Mouse (Mus musculus) embryonic facial prominence, embryonic 11.5 days (tissue): ENCODE results near the gene Metrn. TPM values are rescaled to one million over a fixed set of nuclear protein-coding genes. Genes with fewer than 3 reads are reported as not detected.

Source experiments
- ATAC-seq: fragments of 200-750 bp; cut with Nextera tagmentation; replicated peaks from 2 replicates; pipeline ENCODE4 v1.8.0; 2017; ENCODE audit warnings: low read depth; ENCODE audit not compliant: insufficient number of reproducible peaks, low FRiP score, low TSS enrichment
- DNase-seq: peaks from one replicate; pipeline ENCODE4 v3.0.0-alpha.2; 2015; ENCODE audit warnings: low spot score
- H3K27ac ChIP-seq: fragments of 300-500 bp; sonication (generic); replicated peaks from 2 replicates; pipeline ENCODE4 v1.5.1; 2014; ENCODE audit warnings: mild to moderate bottlenecking, low read depth, low read length, control low read depth
- H3K27me3 ChIP-seq: fragments of 300-500 bp; sonication (generic); 2 replicates; pipeline ENCODE4 v1.6.1; 2014; ENCODE audit warnings: mild to moderate bottlenecking, low read length, moderate library complexity, mixed read lengths; ENCODE audit not compliant: control insufficient read depth, insufficient read depth
- H3K36me3 ChIP-seq: fragments of 300-500 bp; sonication (generic); replicated peaks from 2 replicates; pipeline ENCODE4 v1.6.1; 2014; ENCODE audit warnings: low read depth, mild to moderate bottlenecking, low read length, moderate library complexity, mixed read lengths; ENCODE audit not compliant: control insufficient read depth, insufficient read depth
- H3K4me1 ChIP-seq: fragments of 300-500 bp; sonication (generic); 2 replicates; pipeline ENCODE4 v1.6.1; 2014; ENCODE audit warnings: low read length, mixed read lengths; ENCODE audit not compliant: control insufficient read depth, insufficient read depth
- H3K4me2 ChIP-seq: fragments of 300-500 bp; sonication (generic); 2 replicates; pipeline ENCODE4 v1.6.1; 2014; ENCODE audit warnings: low read depth, mild to moderate bottlenecking, control low read depth, low read length, moderate library complexity
- H3K4me3 ChIP-seq: fragments of 300-500 bp; sonication (generic); 2 replicates; pipeline ENCODE4 v1.5.1; 2014; ENCODE audit warnings: low read depth, low read length, control low read depth
- H3K9ac ChIP-seq: fragments of 300-500 bp; sonication (generic); replicated peaks from 2 replicates; pipeline ENCODE4 v1.6.1; 2014; ENCODE audit warnings: mild to moderate bottlenecking, control low read depth, low read length
- H3K9me3 ChIP-seq: fragments of 300-500 bp; sonication (generic); replicated peaks from 2 replicates; pipeline ENCODE4 v1.6.1; 2016; ENCODE audit warnings: mild to moderate bottlenecking, low read length, inconsistent platforms, mixed read lengths; ENCODE audit not compliant: control insufficient read depth
- WGBS: fragments of 180-500 bp; shearing (Covaris S2); extraction: QIAGEN DNeasy Blood & Tissue Kit; methylation state at CpG from one replicate; pipeline ENCODE4 v1.1.7; 2014; 5-methylcytosine and 5-hydroxymethylcytosine counted together
- polyA plus RNA-seq: library from polyadenylated mRNA; unstranded; fragments of >200 nt; fragmentation: Nextera tagmentation; extraction: Ambion mirVana; gene quantifications from 2 replicates; pipeline ENCODE4 v1.2.1, GENCODE M21; 2014

The Metrn gene
- polyA plus RNA-seq, 1 experiment from 2014 or later: 13.4 TPM

GRCm38 (mm10) chr17:25762591-25762990 is 34.3 kb downstream of the Metrn start:
- WGBS: 55% methylated on average over 3 of the region's 3 CpGs
- no peak for ATAC-seq
- Histone ChIP-seq H3K4me3 (no peak overlapping the region), H3K9me3 (no peaks in the 10 kb centered on the region), H3K36me3 (no peaks in the 10 kb centered on the region), H3K4me2 (no peak overlapping the region), H3K4me1 (no peaks in the 10 kb centered on the region), H3K9ac (no peak overlapping the region), H3K27me3 (no peaks in the 10 kb centered on the region), H3K27ac (no peak overlapping the region)
- DNase-seq: no peak

GRCm38 (mm10) chr17:25761561-25761970 is 35.4 kb downstream of the Metrn start:
- Histone ChIP-seq H3K9ac (no peak overlapping the region), H3K9me3 (no peaks in the 10 kb centered on the region), H3K36me3 (no peaks in the 10 kb centered on the region), H3K4me2 (no peak overlapping the region), H3K4me3 (no peak overlapping the region), H3K4me1 (no peaks in the 10 kb centered on the region), H3K27ac (no peak overlapping the region), H3K27me3 (no peaks in the 10 kb centered on the region)
- DNase-seq (no peak), ATAC-seq (no peak)
- 50% methylated on average over 4 of the region's 4 CpGs for WGBS

GRCm38 (mm10) chr17:25760148-25760547 is 36.8 kb downstream of the Metrn start:
- Histone ChIP-seq H3K9ac (no peak overlapping the region), H3K27ac (no peak overlapping the region), H3K4me2 (no peak overlapping the region), H3K4me1 (no peaks in the 10 kb centered on the region), H3K9me3 (no peaks in the 10 kb centered on the region), H3K36me3 (no peaks in the 10 kb centered on the region), H3K27me3 (no peaks in the 10 kb centered on the region), H3K4me3 (no peak overlapping the region)
- no peak for DNase-seq
- 83% methylated on average over 8 of the region's 8 CpGs for WGBS
- no peak for ATAC-seq

- H3K4me1 ChIP-seq: no peaks in the 10 kb centered on the region
- H3K27me3 ChIP-seq: no peaks in the 10 kb centered on the region
- WGBS: 62% methylated on average over 3 of the region's 3 CpGs
- ATAC-seq (no peak), DNase-seq (no peak)
- H3K27ac ChIP-seq: no peak overlapping the region
- no peaks in the 10 kb centered on the region for H3K9me3 ChIP-seq
- no peaks in the 10 kb centered on the region for H3K36me3 ChIP-seq
- no peak overlapping the region for H3K4me3 ChIP-seq
- H3K9ac ChIP-seq: no peak overlapping the region
- H3K4me2 ChIP-seq: no peak overlapping the region
Observed at GRCm38 (mm10) chr17:25757691-25758090, 39.2 kb downstream of the Metrn start.

GRCm38 (mm10) chr17:25756378-25757242 is 40.3 kb downstream of the Metrn start:
- WGBS: 79% methylated on average over 9 of the region's 9 CpGs
- H3K27ac ChIP-seq: no peak overlapping the region

GRCm38 (mm10) chr17:25755627-25756377 is 41.1 kb downstream of the Metrn start:
- Histone ChIP-seq H3K36me3 (no peaks in the 10 kb centered on the region), H3K9me3 (no peaks in the 10 kb centered on the region), H3K27me3 (no peaks in the 10 kb centered on the region), H3K4me1 (no peaks in the 10 kb centered on the region), H3K4me3 (no peak overlapping the region), H3K9ac (no peak overlapping the region), H3K4me2 (no peak overlapping the region), H3K27ac (no peak overlapping the region)
- 25% methylated on average over 4 of the region's 4 CpGs for WGBS
- no peak for ATAC-seq
- DNase-seq: peak; percentile 43

More at GRCm38 (mm10) chr17:25756378-25757242, 40.3 kb downstream of the Metrn start:
- Histone ChIP-seq H3K4me3 (no peak overlapping the region), H3K4me2 (no peak overlapping the region), H3K9me3 (no peaks in the 10 kb centered on the region), H3K36me3 (no peaks in the 10 kb centered on the region), H3K9ac (no peak overlapping the region), H3K4me1 (no peaks in the 10 kb centered on the region), H3K27me3 (no peaks in the 10 kb centered on the region)
- ATAC-seq (no peak), DNase-seq (no peak)

GRCm38 (mm10) chr17:25755086-25755485 is 41.9 kb downstream of the Metrn start:
- WGBS: 82% methylated on average over 4 of the region's 4 CpGs
- DNase-seq (no peak), ATAC-seq (no peak)
- no peak overlapping the region for H3K4me2 ChIP-seq
- H3K4me1 ChIP-seq: no peaks in the 10 kb centered on the region
- H3K9ac ChIP-seq: no peak overlapping the region
- H3K27me3 ChIP-seq: no peaks in the 10 kb centered on the region
- no peak overlapping the region for H3K4me3 ChIP-seq
- no peak overlapping the region for H3K27ac ChIP-seq
- no peaks in the 10 kb centered on the region for H3K9me3 ChIP-seq
- H3K36me3 ChIP-seq: no peaks in the 10 kb centered on the region

- Histone ChIP-seq H3K36me3 (no peaks in the 10 kb centered on the region), H3K27me3 (no peaks in the 10 kb centered on the region), H3K4me2 (no peak within 1 kb of the TSS), H3K4me3 (no peak within 1 kb of the TSS), H3K4me1 (no peaks in the 10 kb centered on the region), H3K27ac (no peak within 1 kb of the TSS), H3K9me3 (no peaks in the 10 kb centered on the region), H3K9ac (no peak within 1 kb of the TSS)
- no peak for DNase-seq
- ATAC-seq: no peak
- 80% methylated on average over 9 of the region's 9 CpGs for WGBS
Observed at GRCm38 (mm10) chr17:25754241-25754640, 42.7 kb downstream of the Metrn start, which contains the start of gene Msln. Msln (minus strand) TSS chr17:25754378.
